Mouse (Mus musculus): ENCODE measurements at regions not wholly inside any gene's neighbourhood (a gene's known extent, or its start where the extent isn't known, plus 50 kb on each side); places are given as distances from the start of the nearest gene placed in this dataset.
A peak's percentile ranks its signal among the peaks of the same experiment; 100 is the strongest.
"Not testable (repeated sequence)": the region's sequence is repeated elsewhere in the genome, so short reads cannot be mapped to it uniquely, and the experiment has no call there.

- no peak for DNase-seq
Observed at GRCm38 (mm10) chr12:115527065-115527464, 520.5 kb upstream of the Zfp386 start.

- no peak for DNase-seq
Observed at GRCm38 (mm10) chr12:115542482-115542881, 505.0 kb upstream of the Zfp386 start.

- not testable (repeated sequence) for DNase-seq
Observed at GRCm38 (mm10) chr12:115566878-115567277, 480.6 kb upstream of the Zfp386 start.

- DNase-seq: peak; percentile 3
Observed at GRCm38 (mm10) chr12:115592985-115593384, 454.5 kb upstream of the Zfp386 start.

- DNase-seq: no peak
Observed at GRCm38 (mm10) chr12:115603763-115604162, 443.8 kb upstream of the Zfp386 start.

GRCm38 (mm10) chr12:115604951-115605350 lies 442.6 kb upstream of the Zfp386 start:
- no peak for DNase-seq

GRCm38 (mm10) chr12:115622564-115623233 lies 424.8 kb upstream of the Zfp386 start:
- DNase-seq: not testable (repeated sequence)

GRCm38 (mm10) chr12:115624221-115624620 lies 423.3 kb upstream of the Zfp386 start:
- DNase-seq: peak; percentile 6

GRCm38 (mm10) chr12:115647599-115647998 lies 399.9 kb upstream of the Zfp386 start:
- no peak for DNase-seq

GRCm38 (mm10) chr12:115648161-115648560 lies 399.4 kb upstream of the Zfp386 start:
- DNase-seq: not testable (repeated sequence)

GRCm38 (mm10) chr12:115655781-115656180 lies 391.7 kb upstream of the Zfp386 start:
- no peak for DNase-seq

- not testable (repeated sequence) for DNase-seq
Observed at GRCm38 (mm10) chr12:115664081-115664480, 383.4 kb upstream of the Zfp386 start.

- not testable (repeated sequence) for DNase-seq
Observed at GRCm38 (mm10) chr12:115671683-115672082, 375.8 kb upstream of the Zfp386 start.

- DNase-seq: no peak
Observed at GRCm38 (mm10) chr12:115691801-115692200, 355.7 kb upstream of the Zfp386 start.

GRCm38 (mm10) chr12:115709813-115710212 lies 337.7 kb upstream of the Zfp386 start:
- DNase-seq: not testable (repeated sequence)

GRCm38 (mm10) chr12:115742039-115742438 lies 305.5 kb upstream of the Zfp386 start:
- DNase-seq: not testable (repeated sequence)

GRCm38 (mm10) chr12:115749586-115749985 lies 297.9 kb upstream of the Zfp386 start:
- DNase-seq: not testable (repeated sequence)

GRCm38 (mm10) chr12:115753135-115753534 lies 294.4 kb upstream of the Zfp386 start:
- DNase-seq: not testable (repeated sequence)

- not testable (repeated sequence) for DNase-seq
Observed at GRCm38 (mm10) chr12:115757526-115757925, 290.0 kb upstream of the Zfp386 start.

- peak; percentile 3 for DNase-seq
Observed at GRCm38 (mm10) chr12:115759041-115759440, 288.5 kb upstream of the Zfp386 start.

GRCm38 (mm10) chr12:115761766-115762165 lies 285.8 kb upstream of the Zfp386 start:
- not testable (repeated sequence) for DNase-seq

- not testable (repeated sequence) for DNase-seq
Observed at GRCm38 (mm10) chr12:115764939-115765479, 282.5 kb upstream of the Zfp386 start.

- not testable (repeated sequence) for DNase-seq
Observed at GRCm38 (mm10) chr12:115771176-115771575, 276.3 kb upstream of the Zfp386 start.

GRCm38 (mm10) chr12:115790369-115790768 lies 257.2 kb upstream of the Zfp386 start:
- not testable (repeated sequence) for DNase-seq

Measured in adrenal gland, adult 2 months (tissue).